Mouse (Mus musculus): Measurements from ENCODE around the gene Rtn2.

- TF ChIP-seq POLR2A (IDR thresholded peaks at IDR 0.05; ENCODE audit: borderline replicate concordance, extremely low read depth, insufficient read depth, insufficient read length, poor library complexity, severe bottlenecking) (no peak), CTCF (IDR thresholded peaks at IDR 0.05; ENCODE audit: borderline replicate concordance, extremely low read depth, insufficient read depth, insufficient read length) (no peak)
Observed at GRCm38 (mm10) chr7:19239986-19240385, 42.4 kb upstream of the Rtn2 start.

Data from brain, embryonic 14.5 days (tissue).